In genomic region chr1:137560389-137561268, GRCm38 (mm10) we compare ENCODE assay signal across 14 mouse cellular contexts.
DNase-seq lines count a peak whose midpoint lies in the region; ATAC-seq and TF ChIP-seq lines count a peak whose summit lies in the region.
"Had no signal": no experiment of that assay in that cellular context is flagged by ENCODE, and none has a peak within 500 bp of the region (broad histone marks: within the 10 kb centered on the region; RNA-seq: fewer than 3 reads in every experiment).

No protein-coding gene starts in this region.

- H3K79me2 ChIP-seq in heart, adult 2 months (replicated peaks; ENCODE audit: control insufficient read depth, insufficient read depth, low read length), result no peaks in the 10 kb centered on the region

- H3K27me3 ChIP-seq in heart, adult 2 months (ENCODE audit: control insufficient read depth, insufficient read depth, low read length), result no peaks in the 10 kb centered on the region
- no peaks in the 10 kb centered on the region for H3K27me3 ChIP-seq in limb, embryonic 12.5 days
- no peaks in the 10 kb centered on the region for H3K27me3 ChIP-seq in limb, embryonic 10.5 days (ENCODE audit: low read depth, poor library complexity, severe bottlenecking)
- H3K27me3 ChIP-seq in Patski, result no peaks in the 10 kb centered on the region
- H3K27me3 ChIP-seq: forebrain, embryonic 13.5 days; megakaryocyte, embryonic 14.5 days had no signal

- no peak for TF ChIP-seq EP300 in heart, adult 2 months (IDR thresholded peaks at IDR 0.05; ENCODE audit: insufficient read depth, low read depth, low read length)

- POLR2A ChIA-PET in Patski (lab: Charles Lee), result interaction anchor here (0.6 kb wide), 1 partner anchor 338 kb away, joined by 7 read pairs; no protein-coding TSS in a partner anchor

- peaks cover 4% of the 10 kb centered on the region for H3K4me1 ChIP-seq in heart, adult 2 months (ENCODE audit: control insufficient read depth, insufficient read depth, low read length)
- peaks cover 30% of the 10 kb centered on the region for H3K4me1 ChIP-seq in limb, embryonic 12.5 days (replicated peaks)
- H3K4me1 ChIP-seq in limb, embryonic 10.5 days, result peaks cover 15% of the 10 kb centered on the region
- H3K4me1 ChIP-seq: forebrain, embryonic 13.5 days had no signal

- H3K9ac ChIP-seq in heart, adult 2 months (ENCODE audit: low read depth, low read length), result no peak overlapping the region
- no peak overlapping the region for H3K9ac ChIP-seq in limb, embryonic 12.5 days (replicated peaks)
- H3K9ac ChIP-seq: forebrain, embryonic 13.5 days had no signal

- TF ChIP-seq POLR2A in heart, adult 2 months (IDR thresholded peaks at IDR 0.05; ENCODE audit: insufficient read depth, low read depth, low read length), result no peak

- no peak for DNase-seq in heart, adult 2 months
- no peak for DNase-seq in heart, adult 11 months
- no peak for DNase-seq in limb, embryonic 10.5 days (ENCODE audit: low spot score)
- peak; percentile 58 for DNase-seq in Patski (ENCODE audit: low read depth, low spot score)
- DNase-seq in lung, postnatal 10 days, result peak; percentile 11
- no peak for DNase-seq in thymus, adult 18-20 months
- DNase-seq in cerebellum, adult 8-10 months, result no peak
- DNase-seq: adrenal gland, adult 2 months; gastrocnemius, adult 2 months; thymus, postnatal 4 days had no signal

- H3K36me3 ChIP-seq in heart, adult 2 months (ENCODE audit: control insufficient read depth, insufficient read depth, low read length), result no peaks in the 10 kb centered on the region
- H3K36me3 ChIP-seq in limb, embryonic 12.5 days, result no peaks in the 10 kb centered on the region
- no peaks in the 10 kb centered on the region for H3K36me3 ChIP-seq in limb, embryonic 10.5 days

- in situ Hi-C loops in Patski (cut with MboI; ENCODE audit: low pct_unique_long_range_greater_than_20kb), result no loop called here

- H3K4me2 ChIP-seq in limb, embryonic 12.5 days, result no peak overlapping the region
- H3K4me2 ChIP-seq: forebrain, embryonic 13.5 days had no signal

- no peaks in the 10 kb centered on the region for H3K9me3 ChIP-seq in limb, embryonic 12.5 days
- H3K9me3 ChIP-seq in limb, embryonic 10.5 days (replicated peaks), result no peaks in the 10 kb centered on the region
- H3K9me3 ChIP-seq: forebrain, embryonic 13.5 days; megakaryocyte, embryonic 14.5 days had no signal

- intact Hi-C loops in heart, adult 2 months (cut with DNase I), result no loop called here

- WGBS in heart, adult 2 months, result 30% methylated on average over 11 of the region's 11 CpGs
- 46% methylated on average over 11 of the region's 11 CpGs for WGBS in limb, embryonic 12.5 days
- 71% methylated on average over 11 of the region's 11 CpGs for WGBS in limb, embryonic 10.5 days

- no peak for TF ChIP-seq CTCF in heart, adult 2 months (IDR thresholded peaks at IDR 0.05)
- TF ChIP-seq CTCF in Patski (IDR thresholded peaks at IDR 0.05), result no peak

- CTCF ChIA-PET in Patski (lab: Charles Lee), result interaction anchor here (0.8 to 1.6 kb wide), 2 partner anchors 16 to 233 kb away, joined by 3 read pairs; no protein-coding TSS in a partner anchor

- no peak for ATAC-seq in limb, embryonic 12.5 days (ENCODE audit: insufficient number of reproducible peaks, insufficient read depth, low FRiP score, low TSS enrichment, low read depth)
- ATAC-seq in Patski, result peak; percentile 99
- ATAC-seq: forebrain, embryonic 13.5 days; hindbrain, postnatal 0 days had no signal

- H3K27ac ChIP-seq in heart, adult 2 months, result peak overlapping the region; percentile 20; the same call in 1 of the 2 replicates
- H3K27ac ChIP-seq in limb, embryonic 12.5 days, result peak overlapping the region; percentile 35; the same call in 1 of the 2 replicates
- H3K27ac ChIP-seq in limb, embryonic 10.5 days, result no peak overlapping the region
- H3K27ac ChIP-seq: forebrain, embryonic 13.5 days; gastrocnemius, adult 2 months; hindbrain, postnatal 0 days had no signal

- H3K4me3 ChIP-seq in heart, adult 2 months, result no peak overlapping the region
- H3K4me3 ChIP-seq in limb, embryonic 12.5 days (replicated peaks), result no peak overlapping the region
- no peak overlapping the region for H3K4me3 ChIP-seq in limb, embryonic 10.5 days
- H3K4me3 ChIP-seq: forebrain, embryonic 13.5 days; gastrocnemius, adult 2 months; megakaryocyte, embryonic 14.5 days had no signal

Comparison
In these comparisons a context has a peak if more than half of its experiments do, and no peak if none do; other contexts are left out.
1. DNase-seq: peak in Patski (single experiment) and lung, postnatal 10 days (single experiment); none in heart, adult 2 months (0 of 2), heart, adult 11 months (single experiment), limb, embryonic 10.5 days (single experiment), thymus, adult 18-20 months (0 of 2) and cerebellum, adult 8-10 months (single experiment).